Mouse (Mus musculus) natural killer cell, adult 2 months (primary cell): ENCODE data around the gene Pih1d1.
"Not testable (repeated sequence)": the region's sequence is repeated elsewhere in the genome, so short reads cannot be mapped to it uniquely, and the experiment has no call there.

Experiments
- DNase-seq, 2 experiments: peaks; one replicate each; pipeline ENCODE4 v3.0.0; 2022; ENCODE audit warnings: low spot score in 2 of 2

Pih1d1 gene

DNA sequence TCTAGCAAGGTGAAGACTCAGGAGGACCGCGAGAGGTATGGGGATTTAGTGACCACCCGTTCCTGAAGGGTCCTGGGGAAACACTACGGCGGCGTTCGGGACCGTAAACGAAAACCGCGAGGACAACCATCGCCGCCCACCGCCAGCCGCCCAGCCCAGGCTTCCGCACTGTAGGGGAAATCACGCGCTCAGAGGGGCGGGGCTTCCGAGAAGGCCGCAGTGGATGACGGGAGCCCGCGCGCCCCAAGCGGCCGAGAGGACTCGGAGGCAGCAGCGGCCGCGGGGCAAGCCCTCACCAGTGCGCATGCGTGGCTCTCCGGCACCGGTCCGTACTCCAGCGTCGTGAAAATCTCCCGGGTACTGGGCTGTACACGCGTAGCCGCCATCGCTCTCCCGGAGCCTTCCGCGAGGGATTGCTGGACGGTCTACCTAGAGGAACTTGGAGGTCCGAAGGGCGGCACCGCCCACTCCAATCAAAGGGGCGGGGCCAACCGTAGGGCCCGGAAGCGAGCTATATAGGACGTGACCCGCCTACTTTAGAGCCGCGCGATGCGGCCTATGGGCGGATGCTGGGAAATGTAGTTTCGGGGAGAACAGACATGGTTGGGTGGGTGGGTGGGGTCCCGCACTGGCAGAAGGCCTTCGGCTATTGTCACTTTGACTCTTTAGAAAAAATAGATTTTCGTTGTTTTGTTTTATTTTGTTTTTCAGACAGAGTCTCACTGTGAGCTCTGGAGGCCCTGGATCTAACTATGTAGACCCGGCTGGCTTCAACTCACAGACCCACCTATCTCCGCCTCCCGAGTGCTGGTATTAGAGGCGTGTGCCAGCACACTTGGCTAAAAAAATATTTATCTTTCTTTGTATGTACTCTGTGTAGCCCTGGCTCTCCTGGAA, at the start of gene Pih1d1, which contains the start of gene Aldh16a1:
Pih1d1 (plus strand) TSS at position 208 of the 897 bp plus-strand sequence.
Aldh16a1 (minus strand) TSS at position 489 of the 897 bp plus-strand sequence.
- peak; percentile 98 for DNase-seq

DNA sequence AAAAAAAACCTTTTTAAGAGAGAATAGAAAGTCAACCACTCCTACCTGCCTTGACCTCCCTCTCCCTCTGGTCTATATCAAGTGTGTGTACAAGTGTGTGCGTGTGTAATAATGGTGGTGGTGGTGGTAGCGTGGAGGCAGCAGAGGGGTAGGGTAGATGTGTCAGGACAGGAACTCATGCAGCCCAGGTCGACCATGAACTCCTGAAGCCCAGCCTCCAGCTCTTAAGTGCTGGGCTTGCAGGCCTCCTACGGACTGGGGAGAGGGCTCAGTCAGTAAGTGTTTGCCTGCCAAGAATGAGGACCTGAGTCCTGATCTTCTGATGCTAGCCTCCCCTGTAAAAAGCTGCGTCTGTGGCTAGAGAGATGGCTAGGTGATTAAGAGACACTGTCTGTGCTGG, 49.2 kb upstream of the Pih1d1 start:
- no peak for DNase-seq

DNA sequence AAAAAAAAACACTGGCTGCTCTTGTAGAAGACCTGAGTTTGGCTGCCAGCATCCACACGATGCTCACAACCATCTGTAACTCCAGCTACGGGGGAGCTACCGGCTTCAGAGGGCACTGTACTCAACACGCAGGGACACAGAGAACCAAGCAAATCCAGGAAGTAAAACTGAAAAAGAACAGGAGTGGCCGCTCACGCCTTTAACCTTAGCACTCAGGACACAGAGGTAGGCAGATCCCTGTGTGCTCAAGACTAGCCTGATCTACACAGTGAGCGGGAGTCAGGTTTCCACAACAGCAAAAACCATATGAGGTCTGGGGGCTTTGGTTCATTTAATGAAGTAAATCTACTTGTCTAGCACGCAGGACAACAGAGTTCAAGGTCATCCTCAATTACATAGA, 48.6 kb upstream of the Pih1d1 start:
- DNase-seq, result no peak

DNA sequence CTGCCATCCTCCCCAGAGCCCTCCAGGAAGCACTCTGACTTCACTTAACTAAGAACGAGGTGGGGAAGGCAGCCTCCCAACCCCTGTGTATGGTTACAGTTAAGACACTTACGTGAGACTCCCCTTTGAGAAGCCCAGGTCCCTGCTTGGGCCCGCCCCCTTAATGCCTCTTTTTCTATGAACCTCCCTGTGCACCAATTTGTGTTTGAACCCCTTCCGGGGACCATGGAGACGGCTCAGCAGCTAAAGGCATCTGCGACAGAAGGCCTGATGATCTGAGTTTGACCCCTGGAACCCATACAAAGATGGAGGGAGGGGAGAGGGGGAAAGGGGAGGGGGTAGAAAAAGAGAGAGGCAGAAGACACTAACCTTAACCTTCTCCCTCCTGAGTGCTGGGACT, 47.7 kb upstream of the Pih1d1 start:
- DNase-seq, result no peak

DNA sequence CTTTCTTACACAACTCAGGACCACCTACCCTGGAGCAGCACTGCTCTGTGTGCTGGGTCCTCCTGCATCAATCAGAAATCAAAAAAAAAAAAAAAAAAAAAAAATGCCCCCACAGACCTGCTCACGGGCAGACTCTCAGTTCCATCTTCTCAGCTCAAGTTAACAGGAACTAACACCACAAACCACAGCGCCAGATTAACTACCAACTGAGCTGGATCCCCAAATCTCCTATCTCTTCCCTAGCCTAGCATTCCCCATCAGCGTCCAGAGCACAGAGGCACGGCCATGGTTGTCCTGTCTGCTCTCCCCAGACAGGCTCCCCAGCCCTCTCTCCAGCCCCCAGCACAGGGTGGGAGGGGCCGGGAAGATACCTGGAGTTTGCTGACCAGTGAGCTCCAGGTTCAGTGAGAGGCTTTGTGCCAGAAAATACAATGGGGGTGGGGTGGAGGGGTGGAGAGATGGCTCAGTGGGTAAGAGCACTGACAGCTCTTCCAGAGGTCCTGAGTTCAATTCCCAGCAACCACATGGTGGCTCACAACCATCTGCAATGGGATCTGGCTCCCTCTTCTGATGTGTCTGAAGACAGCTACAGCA, 47.0 kb upstream of the Pih1d1 start:
- DNase-seq, result no peak

DNA sequence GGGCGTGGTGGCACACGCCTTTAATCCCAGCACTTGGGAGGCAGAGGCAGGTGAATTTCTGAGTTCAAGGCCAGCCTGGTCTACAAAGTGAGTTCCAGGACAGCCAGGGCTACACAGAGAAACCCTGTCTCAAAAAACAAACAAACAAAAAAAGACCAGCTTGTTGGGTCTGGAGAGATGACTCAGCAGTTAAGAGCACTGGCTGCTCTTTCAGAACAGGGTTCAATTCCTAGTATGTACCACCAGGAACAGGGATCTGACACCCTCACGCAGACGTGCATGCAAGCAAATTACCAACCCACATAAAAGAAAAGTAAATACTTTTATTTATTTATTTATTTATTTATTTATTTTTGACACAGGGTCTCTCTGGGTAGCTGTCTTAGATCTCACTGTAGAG, 44.0 kb upstream of the Pih1d1 start:
- DNase-seq, result not testable (repeated sequence)

DNA sequence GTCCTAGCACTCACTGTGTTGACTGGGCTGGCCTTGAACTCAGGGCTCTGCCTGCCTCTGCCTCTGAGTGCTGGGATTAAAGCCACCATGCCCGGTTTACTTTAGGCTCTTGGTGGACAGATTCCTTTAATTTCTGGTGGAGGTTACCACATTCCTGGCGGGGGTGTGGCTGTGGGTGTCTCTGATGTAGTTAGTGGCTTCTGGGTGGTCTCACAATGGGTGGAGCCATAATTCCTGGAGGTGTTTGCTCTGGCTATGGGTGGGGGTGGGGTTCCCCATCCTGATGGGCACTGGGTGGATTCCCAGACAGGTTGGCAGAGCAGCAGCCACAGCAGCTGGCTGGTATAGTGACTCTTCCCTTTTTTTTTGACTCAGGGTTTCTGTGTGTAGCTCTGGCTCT, 42.2 kb upstream of the Pih1d1 start:
- no peak for DNase-seq

DNA sequence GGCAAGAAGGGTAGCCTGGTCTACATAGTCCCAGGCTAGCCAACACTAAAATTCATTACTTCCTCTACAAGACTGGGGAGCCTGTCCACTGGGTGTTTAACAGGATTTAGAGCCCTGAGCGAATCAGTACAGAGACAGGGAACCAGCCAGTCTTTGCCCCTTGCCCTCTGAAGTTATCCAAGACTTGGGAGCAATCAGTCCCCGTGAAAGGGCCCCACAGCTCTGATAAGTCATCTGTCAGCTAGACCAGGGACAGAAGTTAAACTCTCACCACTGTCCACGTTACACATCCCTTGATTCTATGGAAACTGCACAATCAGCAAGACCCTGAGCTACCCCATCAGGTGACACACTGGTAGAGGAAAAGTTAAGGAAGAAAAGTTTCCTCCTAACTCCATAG, 41.6 kb upstream of the Pih1d1 start:
- no peak for DNase-seq

DNA sequence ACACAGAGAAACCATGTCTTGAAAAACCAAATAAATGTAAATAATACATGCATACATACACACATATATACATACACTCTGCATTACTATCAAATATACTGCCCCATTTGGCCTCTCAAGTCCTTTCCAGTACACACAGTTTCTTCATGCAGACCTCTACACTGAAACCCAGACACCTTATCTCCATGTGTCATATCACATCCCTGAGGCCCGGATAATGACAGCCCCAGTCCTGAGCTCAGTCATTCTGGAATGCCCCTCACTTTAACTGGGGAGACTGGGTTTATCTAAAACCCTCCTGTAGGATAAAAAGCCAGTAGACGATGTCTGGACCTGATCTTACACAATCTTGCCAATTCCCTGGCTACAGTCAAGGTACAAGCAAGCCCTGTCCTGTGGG, 40.6 kb upstream of the Pih1d1 start:
- no peak for DNase-seq

DNA sequence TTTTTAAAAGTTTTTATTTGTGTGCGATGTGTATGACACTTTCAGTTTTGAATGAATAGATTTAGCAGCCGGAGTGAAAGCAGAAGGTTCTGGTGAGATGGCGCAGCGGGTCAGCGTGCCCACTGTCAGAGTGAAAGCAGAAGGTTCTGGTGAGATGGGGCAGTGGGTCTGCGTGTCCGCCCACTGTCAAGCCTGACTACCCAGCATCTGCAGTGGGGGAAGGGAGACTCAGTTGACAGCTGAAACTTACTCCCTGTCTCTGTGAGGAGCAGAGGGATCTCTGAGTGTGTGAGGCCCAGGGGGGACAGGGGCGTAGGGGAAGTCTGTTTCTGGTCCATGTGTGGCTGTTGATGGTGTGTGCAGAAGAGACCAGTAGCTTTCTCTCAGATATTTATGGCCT, 36.5 kb upstream of the Pih1d1 start:
- DNase-seq, result no peak

DNA sequence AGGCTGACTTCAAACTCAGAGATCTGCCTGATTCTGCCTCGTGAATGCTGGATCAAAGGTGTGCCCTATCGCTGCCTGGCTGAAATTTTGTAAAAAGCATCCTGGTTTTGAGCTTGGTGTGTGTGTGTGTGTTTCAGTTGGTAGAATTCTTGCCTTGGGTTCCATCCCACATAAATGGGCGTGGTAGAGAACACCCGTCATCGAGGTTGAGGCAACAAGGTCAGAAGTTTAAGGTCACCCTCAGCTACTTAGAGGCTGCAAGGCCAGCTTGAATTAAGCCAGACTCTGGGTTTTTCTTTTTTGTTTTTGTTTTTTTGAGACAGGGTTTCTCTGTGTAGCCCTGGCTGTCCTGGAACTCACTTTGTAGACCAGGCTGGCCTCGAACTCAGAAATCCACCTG, 35.8 kb upstream of the Pih1d1 start:
- no peak for DNase-seq

DNA sequence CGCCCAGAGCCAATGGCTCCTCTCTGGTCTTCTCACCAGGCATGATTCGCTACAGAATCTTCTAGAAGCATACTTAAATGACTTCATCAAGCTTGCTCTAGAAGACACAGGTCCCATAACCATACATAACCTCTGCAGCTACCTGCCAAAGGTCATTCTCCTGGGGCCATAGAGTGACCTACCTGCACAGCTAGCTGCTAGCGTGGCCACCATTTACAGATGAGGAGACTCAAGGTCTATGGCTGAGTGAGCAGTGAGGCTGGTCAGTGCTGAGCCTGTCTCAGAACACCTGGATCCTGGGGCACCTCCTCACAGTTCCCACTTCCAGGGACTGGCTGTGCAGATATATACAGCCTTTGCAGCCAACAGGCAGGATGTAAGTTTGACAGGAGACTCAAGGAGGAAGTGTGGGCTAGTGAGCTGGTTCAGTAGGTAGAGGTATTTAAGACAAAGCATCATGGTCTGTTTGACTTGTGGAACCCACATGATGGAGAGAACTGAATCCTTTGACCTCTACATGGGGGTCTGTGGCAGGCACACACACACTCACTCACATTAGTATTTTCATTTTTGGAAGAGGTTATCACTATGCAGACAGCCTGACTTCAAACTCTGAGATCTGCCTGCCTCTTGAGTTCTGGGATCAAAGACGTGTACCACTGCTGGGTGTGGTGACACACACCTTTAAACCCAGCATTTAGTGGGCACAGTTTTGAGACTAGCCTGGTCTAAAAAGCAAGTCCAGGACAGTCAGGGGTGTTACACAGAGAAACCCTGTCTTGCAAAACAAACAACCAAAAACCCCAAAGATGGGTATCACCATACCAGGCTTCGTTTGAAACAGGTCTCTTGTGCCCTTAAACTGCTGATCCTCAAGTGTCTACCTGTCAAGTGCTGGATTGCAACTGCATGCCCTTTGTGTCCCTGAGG, 34.1 kb upstream of the Pih1d1 start:
- DNase-seq, result no peak

DNA sequence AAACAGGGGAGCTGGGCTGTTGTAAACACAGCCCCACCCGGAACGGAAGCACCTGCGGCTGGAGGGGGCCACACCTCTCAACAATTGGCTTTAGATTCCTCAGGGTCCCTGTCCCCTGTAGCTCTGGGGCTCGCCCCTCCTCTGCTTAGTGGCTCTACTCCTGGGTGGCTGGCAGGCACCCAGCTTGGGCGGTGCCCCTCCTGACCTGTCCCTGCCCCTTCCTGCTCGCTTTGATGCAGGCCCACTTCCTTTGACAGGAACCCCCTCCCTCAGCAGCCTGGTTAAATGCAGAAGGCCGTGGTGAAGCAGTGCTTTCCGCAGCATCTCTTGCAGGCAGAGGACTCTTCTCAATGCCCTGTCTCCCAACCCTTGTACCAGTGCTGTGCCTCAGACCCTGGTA, 32.7 kb upstream of the Pih1d1 start:
- DNase-seq, result peak; percentile 60 to 75

DNA sequence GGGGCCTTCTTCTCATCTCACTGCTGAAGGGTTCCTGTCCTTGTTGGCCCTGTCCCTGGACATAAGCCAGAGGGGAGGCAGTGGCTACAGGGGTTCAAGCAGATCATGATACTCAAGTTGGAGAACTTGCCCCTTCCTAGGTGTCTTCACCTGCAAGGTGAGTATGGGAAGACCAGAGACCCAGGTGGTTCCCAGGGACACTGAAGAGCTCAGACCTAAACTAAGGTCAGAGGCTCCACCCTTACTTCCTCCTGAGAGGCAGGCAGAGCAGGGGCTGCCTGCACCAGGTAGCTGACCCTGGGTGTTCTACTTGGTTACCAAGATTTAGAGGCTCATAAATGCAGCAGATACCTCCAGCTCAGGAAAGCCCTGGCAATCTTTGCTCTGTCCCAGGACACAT, 32.1 kb upstream of the Pih1d1 start:
- no peak for DNase-seq

DNA sequence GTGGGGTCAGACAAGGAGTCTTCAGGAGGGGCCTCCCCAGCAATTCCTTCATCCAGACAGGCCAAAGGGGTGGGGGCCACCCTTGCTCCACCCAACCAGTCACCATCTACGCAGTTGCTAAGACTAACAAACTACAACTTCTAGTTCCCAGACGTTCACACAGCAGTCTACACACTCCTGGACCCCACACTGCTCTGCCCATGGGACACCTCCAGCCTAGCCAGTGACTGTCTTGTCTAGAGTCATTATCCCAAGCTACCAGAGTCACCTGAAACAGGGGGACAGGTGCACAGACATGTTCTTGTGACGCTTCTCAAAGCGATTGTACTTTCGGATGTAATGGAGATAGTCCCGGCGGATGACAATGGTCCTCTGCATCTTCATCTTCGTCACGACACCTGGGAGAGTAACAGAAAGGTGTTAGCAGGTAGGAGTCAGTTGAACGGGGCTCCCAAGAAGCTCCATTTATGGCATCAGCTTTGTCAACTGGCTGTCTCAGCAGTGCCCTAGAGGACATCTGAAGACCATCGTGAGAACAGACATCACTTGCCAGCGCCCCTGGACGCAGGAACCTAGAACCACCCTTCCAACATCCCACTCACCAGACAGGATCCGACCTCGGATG, 31.4 kb upstream of the Pih1d1 start:
- DNase-seq, result no peak

DNA sequence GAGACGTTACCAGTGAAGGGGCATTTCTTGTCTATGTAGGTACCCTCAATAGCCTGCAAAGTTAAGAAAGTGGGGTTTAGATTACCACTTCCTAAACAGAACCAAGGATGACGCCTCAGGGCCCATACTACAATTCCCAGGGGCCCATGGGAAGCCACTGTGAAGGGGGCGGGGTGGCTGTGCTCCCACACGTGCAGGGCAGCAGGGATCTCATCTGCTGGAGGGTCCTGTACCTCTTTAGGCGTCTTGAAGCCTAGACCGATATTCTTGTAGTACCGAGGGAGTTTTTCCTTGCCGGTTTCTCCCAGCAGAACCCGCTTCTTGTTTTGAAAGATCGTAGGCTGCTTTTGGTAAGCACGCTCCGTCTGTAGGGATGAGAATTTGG, 30.9 kb upstream of the Pih1d1 start:
- no peak for DNase-seq

DNA sequence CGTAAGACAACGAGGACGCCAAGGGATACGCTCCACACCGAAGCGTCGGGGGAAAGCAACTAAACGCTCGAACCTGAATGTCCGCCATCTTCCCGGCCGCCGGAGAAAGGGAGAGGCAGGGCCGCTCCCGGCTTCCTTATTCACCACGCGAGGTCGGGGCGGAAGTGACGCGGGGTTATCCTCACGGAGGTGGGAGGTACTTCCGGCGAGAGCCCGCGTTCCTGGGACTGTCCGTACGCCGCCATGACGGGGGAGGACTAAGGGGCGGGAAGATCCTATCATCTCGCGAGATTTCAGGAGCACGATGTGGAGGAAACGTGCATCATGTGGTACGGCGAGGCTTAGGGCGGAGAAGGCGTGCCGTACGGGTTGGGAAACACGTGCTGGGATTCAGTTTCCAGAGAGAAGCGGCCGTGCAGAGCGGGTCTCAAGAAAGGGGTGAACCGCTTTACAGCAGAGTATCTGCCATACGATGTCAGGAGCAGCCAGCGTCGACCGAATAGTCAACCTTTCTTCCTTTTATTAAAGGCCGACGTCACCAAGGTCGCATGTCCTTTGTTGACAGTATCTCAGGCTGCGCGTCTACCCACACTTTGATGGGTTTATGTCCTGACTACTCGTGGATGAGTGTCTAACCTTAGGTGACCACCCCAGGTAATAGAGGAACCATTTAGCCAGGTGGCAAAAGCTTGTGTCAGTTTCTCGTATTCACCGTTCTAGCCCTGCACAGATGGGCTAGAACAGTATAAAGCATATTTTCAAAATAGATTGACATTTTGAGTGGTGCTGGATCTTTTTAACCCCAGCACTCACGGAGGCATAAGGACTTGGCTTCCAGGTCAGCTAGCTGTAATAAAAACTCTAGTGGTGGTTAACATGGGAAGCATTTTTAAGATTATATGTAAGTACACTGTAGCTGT, 29.6 kb upstream of the Pih1d1 start, which contains the start of gene Rps11:
Rps11 (minus strand) TSS at position 216 of the 920 bp plus-strand sequence.
- DNase-seq, result peak; percentile 97 to 98

DNA sequence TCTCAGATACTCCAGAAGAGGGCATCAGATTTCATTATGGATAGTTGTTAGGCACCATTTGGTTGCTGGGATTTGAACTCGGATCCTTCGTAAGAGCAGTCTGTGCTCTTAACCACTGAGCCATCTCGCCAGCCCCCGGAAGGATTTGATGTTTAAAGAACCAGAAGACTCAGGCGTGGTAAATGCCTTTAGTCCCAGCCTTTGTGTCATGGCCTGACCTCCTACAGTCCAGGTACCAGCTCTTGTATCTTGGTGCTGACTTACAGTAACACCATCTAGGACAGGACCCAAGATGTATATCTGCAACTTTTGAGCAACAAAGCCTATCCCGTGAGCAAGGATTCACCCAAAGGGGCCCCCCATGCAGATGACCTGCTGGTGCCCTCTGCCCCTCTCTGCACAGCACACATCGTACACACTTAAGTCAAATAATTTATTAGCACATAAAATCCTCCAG, 28.9 kb upstream of the Pih1d1 start:
- DNase-seq, result no peak

DNA sequence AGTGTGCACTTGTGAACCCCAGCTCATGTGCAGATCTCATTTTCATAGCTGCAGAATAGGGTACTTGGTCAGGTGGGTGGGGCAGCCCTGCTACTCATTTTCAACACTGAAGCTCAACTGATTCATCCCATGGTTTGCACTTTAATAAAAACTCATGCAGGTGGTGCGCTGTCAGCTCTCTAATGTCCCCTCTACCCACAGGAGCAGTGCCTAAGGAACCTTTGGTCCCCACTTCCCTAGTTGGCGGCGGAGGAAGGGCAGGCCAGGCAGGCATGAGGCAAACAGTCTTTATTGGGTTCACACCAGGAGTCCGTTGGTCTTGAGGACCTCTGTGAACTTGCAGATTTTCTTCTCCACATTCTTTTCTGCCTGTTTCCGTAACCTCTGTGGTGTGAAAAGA, 28.5 kb upstream of the Pih1d1 start:
- not testable (repeated sequence) for DNase-seq

DNA sequence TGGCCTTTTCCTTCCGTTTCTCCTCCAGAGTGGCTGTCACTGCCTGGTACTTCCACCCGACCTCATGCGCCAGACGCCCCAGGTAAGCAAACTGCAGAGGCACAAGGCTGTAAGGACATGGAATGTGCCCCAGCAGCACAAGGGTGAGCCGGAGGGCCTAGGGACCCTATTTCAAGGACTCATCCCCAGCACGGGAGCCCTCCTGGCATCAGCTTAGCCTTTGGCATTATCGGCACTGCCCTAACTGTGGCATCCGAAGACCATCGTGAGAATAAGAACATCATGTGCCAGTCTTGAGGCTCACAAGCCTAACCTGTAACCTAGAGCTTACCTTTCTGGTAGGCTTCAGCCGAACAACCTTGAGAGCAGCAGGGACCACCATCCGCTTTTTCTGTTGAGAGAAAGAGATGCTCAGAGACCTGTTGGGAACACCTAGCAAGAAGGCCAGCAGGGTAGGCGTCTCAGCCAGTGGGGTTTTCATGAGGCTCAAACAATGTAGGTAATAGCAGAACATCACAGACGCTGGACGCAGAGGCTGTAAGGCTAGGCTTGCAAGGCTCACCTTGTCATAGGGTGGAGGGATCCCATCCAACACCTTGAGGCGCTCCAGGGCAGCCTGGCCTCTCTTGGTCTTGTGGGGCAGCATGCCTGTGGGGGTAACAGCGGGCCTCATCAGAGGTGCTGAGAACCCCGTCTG, 27.8 kb upstream of the Pih1d1 start:
- no peak for DNase-seq
